In the genomic region with DNA sequence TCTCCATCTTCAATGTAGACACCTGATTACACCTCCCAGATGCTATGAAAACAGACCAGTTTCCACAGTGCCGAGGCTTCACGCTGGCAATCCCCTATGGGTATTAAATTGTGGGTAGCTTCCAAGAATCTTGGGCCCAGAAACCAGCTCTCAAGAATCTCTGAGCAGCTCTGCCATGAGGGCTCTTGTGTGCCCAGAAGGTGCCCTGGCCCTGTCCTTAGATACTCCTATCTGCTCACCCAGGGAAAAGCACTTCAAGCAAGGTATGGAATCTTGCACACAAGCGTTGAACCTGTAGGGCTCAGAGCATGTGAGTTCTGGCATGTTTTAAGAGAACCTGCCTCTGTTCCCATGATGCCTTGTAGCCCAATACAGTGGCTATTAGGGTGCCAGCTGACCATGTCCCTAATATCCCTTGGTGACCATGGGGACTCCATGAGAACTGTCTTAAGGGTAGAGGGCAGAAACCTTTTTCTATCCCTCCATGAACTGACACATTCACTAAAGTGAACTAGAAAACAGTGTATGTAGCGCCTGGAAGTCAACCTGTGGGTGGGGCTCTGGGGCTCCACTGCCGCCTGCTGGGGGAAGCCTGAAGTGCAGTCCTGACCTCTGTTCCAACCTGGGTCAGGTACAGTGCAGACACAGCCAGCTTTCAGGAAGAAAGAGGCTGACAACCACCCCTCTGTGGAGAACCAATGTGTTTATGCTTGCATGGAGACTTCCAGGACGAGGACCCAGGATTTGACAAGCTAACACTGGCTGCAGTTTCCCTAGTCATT, we compare ENCODE assay signal across 9 mouse cellular contexts. TPM values are rescaled to one million over a fixed set of nuclear protein-coding genes. Genes with fewer than 3 reads are reported as not detected.
DNase-seq lines count a peak whose midpoint lies in the region; ATAC-seq and TF ChIP-seq lines count a peak whose summit lies in the region.
"Had no signal": no experiment of that assay in that cellular context is flagged by ENCODE, and none has a peak within 500 bp of the region (broad histone marks: within the 10 kb centered on the region; RNA-seq: fewer than 3 reads in every experiment).

No protein-coding gene starts in this region.

- H3K4me3 ChIP-seq in embryonic facial prominence, embryonic 11.5 days (ENCODE audit: low read depth, low read length): no peak overlapping the region
- no peak overlapping the region for H3K4me3 ChIP-seq in intestine, postnatal 0 days (ENCODE audit: low read depth, low read length)

- H3K9me3 ChIP-seq in embryonic facial prominence, embryonic 11.5 days (replicated peaks; ENCODE audit: control insufficient read depth, low read length): no peaks in the 10 kb centered on the region
- no peaks in the 10 kb centered on the region for H3K9me3 ChIP-seq in intestine, postnatal 0 days (ENCODE audit: control insufficient read depth)

- H3K36me3 ChIP-seq in embryonic facial prominence, embryonic 11.5 days (replicated peaks; ENCODE audit: control insufficient read depth, insufficient read depth, low read depth, low read length): no peaks in the 10 kb centered on the region
- H3K36me3 ChIP-seq in intestine, postnatal 0 days (ENCODE audit: control insufficient read depth, insufficient read depth): peaks cover 14% of the 10 kb centered on the region

- no peak overlapping the region for H3K4me2 ChIP-seq in embryonic facial prominence, embryonic 11.5 days (ENCODE audit: low read depth, low read length)
- no peak overlapping the region for H3K4me2 ChIP-seq in intestine, postnatal 0 days (replicated peaks; ENCODE audit: low read depth)

- 49% methylated on average over 6 of the region's 6 CpGs for WGBS in embryonic facial prominence, embryonic 11.5 days
- 50% methylated on average over 6 of the region's 6 CpGs for WGBS in intestine, postnatal 0 days

- ATAC-seq in cerebellum, adult (ENCODE audit: insufficient number of reproducible peaks, low FRiP score, low TSS enrichment): no peak
- no peak for ATAC-seq in embryonic facial prominence, embryonic 11.5 days (replicated peaks; ENCODE audit: insufficient number of reproducible peaks, low FRiP score, low TSS enrichment, low read depth)
- ATAC-seq in intestine, postnatal 0 days: peak; percentile 22

- H3K4me1 ChIP-seq in embryonic facial prominence, embryonic 11.5 days (ENCODE audit: control insufficient read depth, insufficient read depth, low read length): no peaks in the 10 kb centered on the region
- 0 out of 2 replicates have a peak, but pooled peaks cover 3% of the 10 kb centered on the region for H3K4me1 ChIP-seq in intestine, postnatal 0 days (replicated peaks; ENCODE audit: control insufficient read depth, insufficient read depth, low read length)

- H3K27me3 ChIP-seq in embryonic facial prominence, embryonic 11.5 days (ENCODE audit: control insufficient read depth, insufficient read depth, low read length): no peaks in the 10 kb centered on the region
- no peaks in the 10 kb centered on the region for H3K27me3 ChIP-seq in intestine, postnatal 0 days (replicated peaks; ENCODE audit: control insufficient read depth, insufficient read depth, low read length)
- H3K27me3 ChIP-seq: Patski had no signal

- DNase-seq in cerebellum, adult 11 months: peak; percentile 63
- DNase-seq in 3134 (ENCODE audit: extremely low read depth, insufficient read length, low spot score): peak; percentile 45
- DNase-seq in adrenal gland, adult 2 months: peak; percentile 73
- peak; percentile 61 for DNase-seq in embryonic facial prominence, embryonic 11.5 days (ENCODE audit: low spot score)
- peak; percentile 74 for DNase-seq in lung, postnatal 10 days
- peak; percentile 67 for DNase-seq in spleen, adult 12 weeks (ENCODE audit: low spot score)

- no peak overlapping the region for H3K27ac ChIP-seq in embryonic facial prominence, embryonic 11.5 days (replicated peaks; ENCODE audit: low read depth, low read length)
- H3K27ac ChIP-seq in intestine, postnatal 0 days (ENCODE audit: low read depth, low read length): no peak overlapping the region

- peak; percentile 94 for TF ChIP-seq CTCF in intestine, postnatal 0 days (IDR thresholded peaks at IDR 0.05; ENCODE audit: low read depth)

- no peak overlapping the region for H3K9ac ChIP-seq in embryonic facial prominence, embryonic 11.5 days (replicated peaks; ENCODE audit: low read length)
- H3K9ac ChIP-seq in intestine, postnatal 0 days (ENCODE audit: low read depth, low read length): no peak overlapping the region

RNA-seq across cellular contexts. Expression of a gene that starts 25.8 kb away (rescaled TPM):
- total RNA-seq in adrenal gland, adult 2 months (2021): under 1 TPM; 0.37 to 0.62 TPM
- polyA plus RNA-seq in adrenal gland, adult 2 months (2012; rRNA removed): 0.73 and 1.5 TPM in 2 replicates
- polyA plus RNA-seq in embryonic facial prominence, embryonic 11.5 days (2014; fragmentation: Nextera tagmentation; extraction: Ambion mirVana): 0.86 and 0.98 TPM in 2 replicates
- polyA plus RNA-seq in intestine, postnatal 0 days (2015; fragmentation: Nextera tagmentation; extraction: Ambion mirVana): 0.75 and 0.81 TPM in 2 replicates
- polyA plus RNA-seq: Patski had no signal
